Mouse (Mus musculus): Measurements from ENCODE around the gene Prss33.

- TF ChIP-seq CTCF (IDR thresholded peaks at IDR 0.05; ENCODE audit: low read depth), result no peak
- no peak for TF ChIP-seq EP300 (IDR thresholded peaks at IDR 0.05; ENCODE audit: low read depth)
These were observed 31.9 kb upstream of the Prss33 start, which contains the start of gene Prss21 for GRCm38 (mm10) chr17:23867756-23868155.
